Mouse (Mus musculus): ENCODE data around the gene Dnajb1. TPM values are rescaled to one million over a fixed set of nuclear protein-coding genes. Genes with fewer than 3 reads are reported as not detected.
"Not testable (repeated sequence)": the region's sequence is repeated elsewhere in the genome, so short reads cannot be mapped to it uniquely, and the experiment has no call there.

Dnajb1 gene
- total and polyA plus RNA-seq, 2 experiments, result 8.3 to 18.2 TPM

DNA sequence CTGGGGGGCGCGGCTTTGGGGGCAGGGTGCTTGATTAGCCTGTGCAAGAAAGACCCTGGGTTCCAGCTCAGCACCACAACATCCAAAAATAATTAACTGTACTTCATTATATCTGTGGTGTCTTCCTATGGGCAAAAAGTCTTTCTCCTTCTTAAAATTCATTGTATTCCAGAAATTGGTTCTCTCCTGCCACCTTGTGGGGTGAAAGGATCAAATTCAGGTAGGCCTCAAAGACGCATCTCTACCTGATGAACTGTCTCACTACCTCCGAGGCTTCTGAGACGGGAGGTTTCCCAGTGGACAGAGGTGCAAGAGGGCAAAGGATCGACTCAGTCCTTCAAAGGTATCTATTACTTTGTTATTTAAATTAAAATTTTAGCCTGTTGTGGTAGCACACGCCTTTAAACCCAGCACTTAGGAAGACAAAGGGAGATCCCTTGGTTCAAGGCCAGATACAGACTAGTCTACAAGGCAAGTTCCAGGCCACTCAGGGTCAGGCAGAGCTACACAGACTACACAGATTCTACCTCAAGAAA, 17.4 kb upstream of the Dnajb1 start:
- Histone ChIP-seq H3K4me1 (ENCODE audit: control insufficient read depth, insufficient read depth, low read length) (peaks cover 36% of the 10 kb centered on the region), H3K9ac (ENCODE audit: low read depth, low read length) (no peak overlapping the region), H3K27me3 (ENCODE audit: control insufficient read depth, insufficient read depth, low read length) (no peaks in the 10 kb centered on the region), H3K36me3 (ENCODE audit: control insufficient read depth, insufficient read depth, low read length) (no peaks in the 10 kb centered on the region), H3K4me3 (ENCODE audit: insufficient read depth, low read depth, low read length) (no peak overlapping the region), H3K27ac (replicated peaks; ENCODE audit: insufficient read depth, low read depth, low read length) (no peak overlapping the region), H3K79me2 (ENCODE audit: control insufficient read depth, insufficient read depth, low read length) (peaks cover 23% of the 10 kb centered on the region)
- TF ChIP-seq CTCF (IDR thresholded peaks at IDR 0.05; ENCODE audit: low read depth, low read length), result no peak
- no peak for TF ChIP-seq POLR2A (IDR thresholded peaks at IDR 0.05; ENCODE audit: extremely low read depth, insufficient read depth, low read length)
- 77% methylated on average over 7 of the region's 7 CpGs for WGBS
- no peak for DNase-seq (ENCODE audit: extremely low read depth, low read depth, low spot score)

DNA sequence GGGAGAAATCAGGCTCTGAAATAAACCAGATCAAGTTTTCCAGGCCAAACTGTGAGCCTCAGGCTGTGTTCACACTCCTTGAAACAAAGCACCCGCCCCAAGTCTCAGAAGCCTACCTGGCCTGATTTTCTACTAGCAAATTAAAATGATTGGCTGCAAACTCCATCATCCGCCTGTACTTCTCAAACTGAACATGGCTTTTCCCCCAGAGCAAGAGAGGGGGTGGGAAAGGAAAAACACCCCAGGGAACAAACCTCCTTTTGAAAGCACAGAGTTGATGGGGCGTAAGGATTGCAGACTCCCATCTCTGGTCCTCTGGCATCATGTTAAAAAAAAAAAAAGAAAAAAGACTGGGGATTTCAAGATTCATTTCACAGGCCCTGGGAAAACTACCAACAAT, 15.3 kb upstream of the Dnajb1 start:
- WGBS, result 80% methylated on average over 3 of the region's 3 CpGs
- no peaks in the 10 kb centered on the region for H3K27me3 ChIP-seq (ENCODE audit: control insufficient read depth, insufficient read depth, low read length)
- no peaks in the 10 kb centered on the region for H3K36me3 ChIP-seq (ENCODE audit: control insufficient read depth, insufficient read depth, low read length)
- H3K4me1 ChIP-seq (ENCODE audit: control insufficient read depth, insufficient read depth, low read length), result peaks cover 22% of the 10 kb centered on the region
- DNase-seq (ENCODE audit: extremely low read depth, low read depth, low spot score), result no peak
- H3K9ac ChIP-seq (ENCODE audit: low read depth, low read length), result no peak overlapping the region
- no peak overlapping the region for H3K27ac ChIP-seq (replicated peaks; ENCODE audit: insufficient read depth, low read depth, low read length)
- no peak overlapping the region for H3K4me3 ChIP-seq (ENCODE audit: insufficient read depth, low read depth, low read length)
- TF ChIP-seq CTCF (IDR thresholded peaks at IDR 0.05; ENCODE audit: low read depth, low read length), result no peak
- no peak for TF ChIP-seq POLR2A (IDR thresholded peaks at IDR 0.05; ENCODE audit: extremely low read depth, insufficient read depth, low read length)
- H3K79me2 ChIP-seq (ENCODE audit: control insufficient read depth, insufficient read depth, low read length), result peaks cover 13% of the 10 kb centered on the region; the same call in 1 of the 2 replicates

DNA sequence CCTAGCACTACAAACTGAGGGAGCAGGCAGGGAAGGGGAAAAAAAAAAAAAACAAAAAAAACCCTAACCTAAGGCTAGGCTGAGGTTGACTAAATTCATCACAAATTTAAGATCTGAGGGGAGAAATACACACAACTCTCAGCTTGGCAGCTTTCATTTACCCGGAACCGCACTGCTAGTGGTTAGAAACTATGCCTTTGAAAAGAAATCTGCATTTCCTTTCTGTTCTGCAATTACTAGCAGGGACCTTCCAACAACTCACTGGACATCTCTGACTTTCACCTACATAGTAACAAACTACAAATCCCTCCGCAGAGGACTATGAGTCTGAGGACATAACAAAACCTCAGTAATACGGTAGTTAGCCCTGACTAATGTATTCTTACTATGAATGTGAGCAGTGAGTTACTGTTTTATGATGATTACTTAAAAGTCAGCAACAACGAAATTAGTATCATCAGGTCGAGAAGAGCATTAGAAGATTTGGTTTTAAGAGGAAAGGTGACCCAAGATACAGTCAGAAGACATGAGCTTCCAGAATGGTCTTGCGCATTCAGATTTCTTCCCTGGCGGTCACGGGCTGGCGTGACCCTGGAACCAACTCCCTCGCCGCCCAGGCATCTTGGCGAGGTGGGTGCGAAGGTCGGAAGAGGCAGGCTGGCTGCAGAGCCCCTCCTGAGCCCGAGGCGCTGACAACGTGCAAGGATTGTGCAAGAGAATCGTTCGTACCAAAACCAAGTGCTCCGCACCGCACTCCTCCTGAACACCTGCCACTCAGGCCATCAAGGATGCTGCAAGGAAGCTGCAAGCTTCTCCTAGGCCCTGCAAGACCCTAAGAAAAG, 14.4 kb upstream of the Dnajb1 start:
- Histone ChIP-seq H3K9ac (ENCODE audit: low read depth, low read length) (peak overlapping the region; percentile 73), H3K36me3 (ENCODE audit: control insufficient read depth, insufficient read depth, low read length) (no peaks in the 10 kb centered on the region), H3K4me1 (ENCODE audit: control insufficient read depth, insufficient read depth, low read length) (peaks cover 14% of the 10 kb centered on the region)

DNA sequence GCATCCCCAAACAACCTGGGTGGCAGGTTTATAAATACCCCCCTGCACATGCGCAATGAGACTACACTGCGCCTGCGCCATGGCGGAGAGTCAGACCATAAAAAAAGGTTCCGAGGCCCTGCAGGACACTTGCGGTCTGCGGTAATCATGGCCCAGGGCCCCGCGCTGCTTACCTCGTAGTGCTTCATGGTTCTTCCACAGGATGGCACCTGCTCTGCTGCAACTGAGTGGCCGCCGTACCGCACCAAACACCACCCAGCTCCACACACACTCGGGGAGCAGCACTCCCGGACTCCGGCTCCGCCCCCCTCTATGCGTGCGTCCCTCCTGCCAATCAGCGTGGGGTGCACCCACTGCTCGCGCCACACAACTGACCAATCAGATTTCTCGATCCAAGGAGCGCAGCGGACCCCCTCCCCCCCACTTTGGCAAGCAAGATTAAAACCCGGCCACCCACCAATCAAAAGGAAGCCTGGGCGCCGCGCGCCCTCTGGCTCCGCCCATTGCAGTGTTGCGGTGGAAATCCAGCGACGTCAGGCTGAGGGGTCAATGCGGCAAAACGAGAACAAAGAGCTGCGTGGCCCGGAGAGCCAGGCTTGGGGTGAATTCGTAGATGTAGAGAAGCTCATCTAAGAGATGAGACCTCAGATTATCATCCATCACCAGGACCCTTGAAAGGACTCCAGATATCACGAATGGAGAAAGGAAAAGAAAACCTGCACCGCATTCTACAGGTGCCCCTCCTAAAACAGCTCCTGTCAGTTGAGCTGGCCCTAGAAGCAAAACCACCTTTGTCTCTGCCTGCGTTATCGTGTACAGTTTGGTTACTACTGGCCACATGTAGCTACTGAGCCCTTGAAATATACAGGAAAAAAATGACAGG, 13.6 kb upstream of the Dnajb1 start:
- no peaks in the 10 kb centered on the region for H3K36me3 ChIP-seq (ENCODE audit: control insufficient read depth, insufficient read depth, low read length)
- DNase-seq (ENCODE audit: extremely low read depth, low read depth, low spot score), result peak; percentile 93
- H3K4me1 ChIP-seq (ENCODE audit: control insufficient read depth, insufficient read depth, low read length), result peaks cover 9% of the 10 kb centered on the region
- TF ChIP-seq CTCF (IDR thresholded peaks at IDR 0.05; ENCODE audit: low read depth, low read length) (no peak), POLR2A (IDR thresholded peaks at IDR 0.05; ENCODE audit: extremely low read depth, insufficient read depth, low read length) (peak; percentile 92)
- H3K9ac ChIP-seq (ENCODE audit: low read depth, low read length), result peak overlapping the region; percentile 73
- H3K27ac ChIP-seq (replicated peaks; ENCODE audit: insufficient read depth, low read depth, low read length), result peak overlapping the region; percentile 86
- peaks cover 9% of the 10 kb centered on the region; the same call in 1 of the 2 replicates for H3K79me2 ChIP-seq (ENCODE audit: control insufficient read depth, insufficient read depth, low read length)
- WGBS, result under 1% methylated on average over 43 of the region's 43 CpGs
- no peaks in the 10 kb centered on the region for H3K27me3 ChIP-seq (ENCODE audit: control insufficient read depth, insufficient read depth, low read length)
- peak overlapping the region; percentile 64 for H3K4me3 ChIP-seq (ENCODE audit: insufficient read depth, low read depth, low read length)

More for the DNA sequence above, 14.4 kb upstream of the Dnajb1 start:
- TF ChIP-seq CTCF (IDR thresholded peaks at IDR 0.05; ENCODE audit: low read depth, low read length), result no peak
- TF ChIP-seq POLR2A (IDR thresholded peaks at IDR 0.05; ENCODE audit: extremely low read depth, insufficient read depth, low read length), result no peak
- Histone ChIP-seq H3K4me3 (ENCODE audit: insufficient read depth, low read depth, low read length) (peak overlapping the region; percentile 64), H3K27me3 (ENCODE audit: control insufficient read depth, insufficient read depth, low read length) (no peaks in the 10 kb centered on the region), H3K79me2 (ENCODE audit: control insufficient read depth, insufficient read depth, low read length) (peaks cover 9% of the 10 kb centered on the region; the same call in 1 of the 2 replicates), H3K27ac (replicated peaks; ENCODE audit: insufficient read depth, low read depth, low read length) (peak overlapping the region; percentile 74)
- DNase-seq (ENCODE audit: extremely low read depth, low read depth, low spot score), result peak; percentile 69
- 2% methylated on average over 22 of the region's 22 CpGs for WGBS

DNA sequence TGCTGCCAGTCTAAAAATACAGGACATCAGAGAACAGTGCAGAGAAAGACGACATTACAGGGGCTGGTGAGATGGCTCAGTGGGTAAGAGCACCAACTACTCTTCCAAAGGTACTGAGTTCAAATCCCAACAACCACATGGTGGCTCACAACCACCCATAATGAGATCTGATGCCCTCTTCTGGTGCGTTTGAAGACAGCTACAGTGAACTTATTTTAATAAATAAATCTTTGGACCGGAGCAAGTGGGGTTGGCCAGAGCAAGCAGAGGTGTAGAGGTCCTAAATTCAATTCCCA, 13.0 kb upstream of the Dnajb1 start:
- not testable (repeated sequence) for H3K4me1 ChIP-seq (ENCODE audit: control insufficient read depth, insufficient read depth, low read length)
- 10% methylated on average over 3 of the region's 3 CpGs for WGBS
- peak overlapping the region; percentile 24 for H3K9ac ChIP-seq (ENCODE audit: low read depth, low read length)

More for the DNA sequence above, 13.0 kb upstream of the Dnajb1 start:
- not testable (repeated sequence) for H3K27me3 ChIP-seq (ENCODE audit: control insufficient read depth, insufficient read depth, low read length); H3K79me2 ChIP-seq (ENCODE audit: control insufficient read depth, insufficient read depth, low read length); H3K36me3 ChIP-seq (ENCODE audit: control insufficient read depth, insufficient read depth, low read length)
- peak overlapping the region; percentile 86 for H3K27ac ChIP-seq (replicated peaks; ENCODE audit: insufficient read depth, low read depth, low read length)
- DNase-seq (ENCODE audit: extremely low read depth, low read depth, low spot score), result peak; percentile 40
- H3K4me3 ChIP-seq (ENCODE audit: insufficient read depth, low read depth, low read length), result peak overlapping the region; percentile 18

All from liver, adult 2 months (tissue).